Mouse (Mus musculus): ENCODE data around the gene Socs4. TPM values are rescaled to one million over a fixed set of nuclear protein-coding genes. Genes with fewer than 3 reads are reported as not detected.
"Not testable (repeated sequence)": the region's sequence is repeated elsewhere in the genome, so short reads cannot be mapped to it uniquely, and the experiment has no call there.

Gene Socs4
- polyA plus RNA-seq, 3 experiments from 2014 or later, result 5.3 to 6.0 (median 6.0) TPM

GRCm38 (mm10) chr14:47291772-47292171, 15.0 kb downstream of the Socs4 start:
- ATAC-seq, result no peak

DNA sequence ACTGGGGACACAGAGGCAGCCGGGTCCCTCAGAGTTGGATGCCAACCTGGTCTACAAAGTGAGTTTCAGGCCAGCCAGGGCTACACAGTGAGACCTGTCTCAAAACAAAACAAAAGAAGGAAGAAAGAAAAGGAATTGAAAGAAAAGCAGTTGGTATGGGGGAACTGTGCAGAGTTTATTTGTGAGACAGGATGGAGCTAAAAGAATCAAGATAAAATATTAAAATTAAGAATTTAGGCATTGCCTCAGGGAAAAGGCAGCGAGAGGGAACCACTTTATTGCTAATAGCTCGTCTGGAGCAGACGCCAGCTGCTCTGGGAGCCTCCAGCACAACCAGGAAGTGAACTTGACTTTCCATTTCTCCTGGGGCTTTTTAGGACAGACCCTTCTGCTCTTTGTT, 17.4 kb downstream of the Socs4 start:
- no peak for ATAC-seq

GRCm38 (mm10) chr14:47296232-47296631, 19.5 kb downstream of the Socs4 start:
- no peak for ATAC-seq

GRCm38 (mm10) chr14:47297785-47298407, 21.2 kb downstream of the Socs4 start, which contains the start of gene Mapk1ip1l:
TSS of gene Mapk1ip1l (plus strand) at chr14:47298266.
- peak; percentile 89 for ATAC-seq

- peak; percentile 23 for ATAC-seq
Observed at GRCm38 (mm10) chr14:47298408-47298792, 21.7 kb downstream of the Socs4 start.

DNA sequence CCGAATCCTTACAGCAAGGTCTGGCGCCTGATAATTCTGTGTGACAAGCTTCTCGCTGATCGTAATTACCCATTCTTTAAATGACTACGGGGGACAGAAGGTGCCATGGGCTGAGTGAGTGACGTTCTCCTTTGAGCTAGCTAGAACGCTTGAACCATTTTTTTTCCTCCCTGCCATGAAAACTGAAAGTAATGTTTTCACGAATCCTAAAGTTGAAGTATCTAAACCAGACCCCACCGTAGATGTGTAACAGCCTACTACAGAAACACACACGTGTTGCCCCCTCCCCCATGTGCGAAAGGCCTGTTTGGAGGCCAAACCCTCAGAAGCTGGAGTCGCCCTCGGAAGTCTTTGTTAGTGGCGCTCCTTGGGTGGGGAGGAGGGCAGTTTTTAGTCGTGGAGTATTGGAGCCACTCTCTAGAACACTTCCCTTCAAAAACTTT, 22.1 kb downstream of the Socs4 start:
- ATAC-seq, result peak; percentile 51

DNA sequence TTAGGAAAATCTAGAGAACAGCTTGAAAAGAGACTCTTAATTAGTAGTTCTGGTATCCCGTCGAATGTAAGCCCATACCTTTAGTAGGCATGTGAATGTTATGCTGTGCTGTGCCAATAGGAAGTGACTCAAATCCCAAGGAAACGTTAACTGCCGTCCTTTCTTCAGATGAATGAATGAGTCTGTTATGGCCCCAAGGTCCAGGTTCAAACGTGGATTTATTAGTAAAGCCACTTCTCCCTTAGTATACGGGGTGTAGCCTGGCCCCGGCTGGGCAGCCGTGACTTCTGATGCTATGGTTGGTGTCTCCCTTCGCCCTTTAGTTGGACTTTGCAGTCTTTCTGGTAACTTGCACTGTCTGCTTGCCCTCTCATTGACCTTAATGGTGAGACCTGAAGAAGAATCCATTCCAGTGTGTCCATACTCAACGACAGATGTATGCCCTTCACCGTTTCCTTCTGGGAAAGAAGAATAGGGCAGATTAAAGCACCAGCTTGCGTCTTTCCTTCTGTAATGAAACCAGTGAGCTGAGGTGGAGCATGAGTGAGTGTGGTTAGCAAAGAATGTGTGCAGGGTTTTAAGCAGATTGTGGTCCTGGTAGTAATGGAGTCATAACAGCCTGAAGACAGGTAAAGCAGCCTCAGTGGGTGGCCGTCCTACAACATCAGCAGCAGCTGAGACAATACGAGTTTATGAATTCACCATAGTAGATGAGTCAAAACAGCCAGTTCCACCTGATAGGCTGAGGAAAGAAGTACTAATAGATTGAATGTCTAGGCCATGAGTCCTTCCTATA, 26.4 kb downstream of the Socs4 start:
- ATAC-seq, result no peak

GRCm38 (mm10) chr14:47304814-47305405, 28.2 kb downstream of the Socs4 start:
- no peak for ATAC-seq

DNA sequence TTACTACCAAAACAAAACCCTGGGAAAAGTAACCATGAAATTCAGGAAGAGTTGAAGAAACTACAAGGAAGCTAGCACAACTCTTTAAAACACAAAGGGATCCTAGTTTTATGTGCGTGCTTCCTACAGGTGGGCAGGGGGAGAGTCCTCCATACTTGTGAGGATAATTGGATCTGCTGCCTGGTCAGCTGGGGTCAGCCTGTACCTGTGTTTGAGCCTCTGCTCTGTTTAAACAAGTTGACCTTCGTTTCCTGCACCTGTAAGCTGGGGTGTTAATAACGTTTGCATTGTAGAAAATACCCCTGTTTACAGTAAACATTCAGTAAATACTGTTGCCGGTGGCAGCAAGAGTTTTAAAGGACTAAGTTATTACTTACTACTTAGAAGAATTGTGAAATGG, 29.2 kb downstream of the Socs4 start:
- no peak for ATAC-seq

DNA sequence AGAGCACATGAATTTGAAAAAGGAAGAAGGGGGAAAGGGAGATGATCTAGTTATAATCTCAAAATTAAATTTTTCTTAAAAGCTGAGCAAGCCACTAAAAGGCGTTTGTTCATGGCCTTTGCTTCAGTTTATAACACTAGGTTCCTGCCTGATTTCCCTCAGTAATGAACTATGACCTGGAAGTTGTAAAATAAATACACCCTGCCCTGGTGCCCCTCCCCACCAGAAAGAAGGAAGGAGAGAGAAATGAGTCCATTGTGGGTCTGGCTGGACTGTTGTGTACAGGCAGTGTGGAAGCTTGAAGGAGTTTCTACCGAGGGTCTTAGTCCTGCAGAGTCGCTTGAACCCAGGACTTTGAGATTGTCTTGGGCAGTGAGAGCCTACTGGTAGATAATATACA, 30.9 kb downstream of the Socs4 start:
- no peak for ATAC-seq

DNA sequence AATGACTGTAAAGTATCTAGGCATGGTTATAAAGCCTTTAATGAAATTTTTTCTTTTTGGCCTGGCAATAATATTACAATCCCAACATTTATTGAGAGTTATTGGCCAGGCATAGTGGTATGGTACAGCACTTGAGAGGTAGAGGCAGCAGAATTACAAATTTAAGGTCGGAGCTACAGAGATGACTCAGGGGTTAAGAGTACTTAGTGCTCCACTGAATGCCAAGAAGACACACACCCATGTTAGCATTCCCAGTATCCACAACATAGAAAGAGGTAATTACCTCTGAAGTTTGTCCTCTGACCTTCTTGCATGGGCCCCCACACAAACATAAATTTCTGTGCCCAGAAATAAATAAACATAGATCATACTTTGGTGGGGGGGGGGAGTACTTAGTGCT, 32.3 kb downstream of the Socs4 start:
- ATAC-seq, result no peak

- no peak for ATAC-seq
Observed at GRCm38 (mm10) chr14:47310342-47311181, 33.8 kb downstream of the Socs4 start.

DNA sequence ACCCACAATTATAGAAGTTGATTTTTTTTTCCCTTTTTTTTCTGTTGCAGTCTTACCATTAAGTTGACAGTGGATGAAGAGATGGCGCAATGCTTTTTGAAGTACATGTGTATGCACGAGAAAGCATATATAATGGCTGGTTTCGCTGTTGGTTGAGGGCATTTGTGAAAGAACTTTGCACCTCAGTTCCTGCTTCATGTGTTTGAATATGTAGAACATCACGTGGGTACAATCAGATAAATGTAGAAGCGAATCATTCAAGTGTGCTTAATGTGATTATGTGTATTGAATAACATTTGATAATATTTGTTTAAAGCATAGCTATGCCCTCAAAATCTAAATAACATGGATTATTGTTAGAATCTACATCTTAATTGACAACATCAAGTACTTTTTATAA, 42.6 kb downstream of the Socs4 start:
- no peak for ATAC-seq

DNA sequence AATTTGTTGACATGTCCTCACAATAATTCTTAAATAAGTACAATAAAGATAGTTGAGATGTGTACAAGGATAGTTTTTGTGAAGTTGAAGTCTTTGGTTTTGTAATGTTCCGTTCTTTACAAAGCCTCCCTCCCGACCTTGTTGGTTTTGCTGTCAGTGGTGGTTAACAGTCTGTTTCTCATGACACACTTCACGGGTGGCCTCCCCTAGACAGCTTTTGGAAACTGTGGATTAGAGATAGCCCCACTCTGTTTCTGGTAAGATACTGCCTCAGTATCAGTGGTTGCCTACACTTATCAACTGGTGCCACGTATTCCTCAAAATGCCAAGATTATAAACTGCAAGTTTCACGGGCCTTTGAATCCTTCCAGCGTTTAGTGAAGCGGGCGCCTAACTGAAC, 44.9 kb downstream of the Socs4 start:
- ATAC-seq, result not testable (repeated sequence)

GRCm38 (mm10) chr14:47325965-47326761, 49.4 kb downstream of the Socs4 start:
- ATAC-seq, result no peak

DNA sequence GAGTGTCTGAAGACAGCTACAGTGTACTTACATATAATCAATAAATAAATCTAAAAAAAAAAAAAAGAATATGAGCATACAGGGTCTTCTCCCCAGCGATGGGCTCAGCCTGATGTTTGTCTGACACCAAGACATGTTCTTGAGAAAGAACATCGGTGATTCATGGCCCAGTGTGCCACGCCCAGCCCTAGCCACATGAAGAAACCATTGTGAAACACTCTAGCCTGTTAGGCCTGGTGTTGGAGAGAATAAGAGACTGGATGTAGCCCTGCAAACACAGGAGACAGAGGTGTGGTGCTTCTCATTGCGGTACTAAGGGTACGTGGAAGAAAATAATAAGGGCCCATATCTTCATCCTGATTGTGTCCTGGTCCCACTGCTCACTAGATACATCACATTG, 50.6 kb downstream of the Socs4 start:
- ATAC-seq, result no peak

GRCm38 (mm10) chr14:47331920-47332319, 55.2 kb downstream of the Socs4 start:
- no peak for ATAC-seq

GRCm38 (mm10) chr14:47334819-47335218, 58.1 kb downstream of the Socs4 start:
- peak; percentile 83 for ATAC-seq

- ATAC-seq, result no peak
Observed at GRCm38 (mm10) chr14:47335300-47335699, 58.6 kb downstream of the Socs4 start.

- ATAC-seq, result no peak
Observed at GRCm38 (mm10) chr14:47340231-47340925, 63.6 kb downstream of the Socs4 start.

- no peak for ATAC-seq
Observed at GRCm38 (mm10) chr14:47341811-47342291, 65.1 kb downstream of the Socs4 start.

Measured in inflammation-experienced regulatory T-cells, adult 6 months (primary cell).